Mouse (Mus musculus): ENCODE measurements around the gene Tmed5.

DNA sequence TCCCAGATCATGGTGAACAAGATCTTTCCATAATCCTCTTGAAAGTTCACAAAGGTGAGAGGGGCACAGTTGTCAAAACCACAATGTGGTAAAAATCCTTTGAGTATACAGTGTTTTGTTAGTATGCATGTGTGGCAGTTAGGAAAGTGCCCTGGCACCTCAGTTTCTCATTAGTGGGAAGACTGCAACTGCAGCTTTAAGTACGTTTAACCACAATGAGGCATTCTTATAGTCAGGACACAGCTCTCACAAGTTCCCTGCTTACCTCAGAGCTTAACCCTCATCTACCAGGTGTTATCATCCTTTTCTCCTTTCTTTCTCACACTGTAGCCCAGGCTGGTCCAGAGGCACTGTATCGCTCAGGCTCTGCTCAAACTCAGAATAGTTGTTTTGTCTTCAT, 28.4 kb upstream of the Tmed5 start:
- TF ChIP-seq CTCF (conservative IDR thresholded peaks at IDR 0.05; ENCODE audit: low read length) (no peak), POU5F1 (IDR thresholded peaks at IDR 0.05; ENCODE audit: borderline replicate concordance, low read length) (no peak)
